Mouse (Mus musculus) small intestine, adult 2 months (tissue): Measurements from ENCODE around the gene Cep112. TPM values are rescaled to one million over a fixed set of nuclear protein-coding genes. Genes with fewer than 3 reads are reported as not detected.

Experiments used
- H3K27ac ChIP-seq: fragments of 200-500 bp; 2 replicates; pipeline ENCODE4 v1.5.1; 2012; ENCODE audit warnings: low read depth, low read length, control low read depth, inconsistent platforms; ENCODE audit not compliant: insufficient read depth
- H3K27me3 ChIP-seq: fragments of 200-500 bp; 2 replicates; pipeline ENCODE4 v1.6.1; 2012; ENCODE audit warnings: mild to moderate bottlenecking, moderate library complexity, low read length, inconsistent platforms; ENCODE audit not compliant: control insufficient read depth, insufficient read depth
- H3K36me3 ChIP-seq: fragments of 200-500 bp; 2 replicates; pipeline ENCODE4 v1.6.1; 2012; ENCODE audit warnings: mild to moderate bottlenecking, low read length, control low read depth, inconsistent platforms; ENCODE audit not compliant: control insufficient read depth, insufficient read depth
- H3K4me1 ChIP-seq: fragments of 200-500 bp; 2 replicates; pipeline ENCODE4 v1.6.1; 2012; ENCODE audit warnings: low read length, inconsistent platforms, mixed read lengths; ENCODE audit not compliant: control insufficient read depth, insufficient read depth, insufficient read length
- H3K4me3 ChIP-seq: fragments of 200-500 bp; 2 replicates; pipeline ENCODE4 v1.5.1; 2012; ENCODE audit warnings: low read depth, mild to moderate bottlenecking, control low read depth, inconsistent platforms, low read length, moderate library complexity
- CTCF ChIP-seq: fragments of 200-500 bp; IDR thresholded peaks from 2 replicates; pipeline ENCODE4 v1.5.1; 2012; ENCODE audit warnings: low read depth, mild to moderate bottlenecking, control low read depth, inconsistent platforms, low read length, moderate library complexity, mixed read lengths; ENCODE audit not compliant: insufficient replicate concordance, insufficient read length; ENCODE audit errors: extremely low read depth
- POLR2A ChIP-seq: fragments of 200-500 bp; IDR thresholded peaks from 2 replicates; pipeline ENCODE4 v1.6.1; 2012; ENCODE audit warnings: low read depth, mild to moderate bottlenecking, control low read depth, inconsistent platforms, low read length, moderate library complexity
- WGBS: fragments of 180-500 bp; shearing (Covaris S2); methylation state at CpG from one replicate; pipeline ENCODE4 v1.1.7; 2018; 5-methylcytosine and 5-hydroxymethylcytosine counted together
- polyA plus RNA-seq: library from polyadenylated mRNA; depleted of rRNA; stranded (reverse); fragments of >200 nt; gene quantifications from 2 replicates; pipeline ENCODE4 v1.2.3, GENCODE M21; 2012

Gene Cep112
- polyA plus RNA-seq, 1 experiment = 0.19 TPM

GRCm38 (mm10) chr11:108752301-108752700 is 327.3 kb downstream of the Cep112 start:
- no peak overlapping the region for H3K4me3 ChIP-seq
- H3K27ac ChIP-seq = no peak overlapping the region
- H3K4me1 ChIP-seq = peaks cover 8% of the 10 kb centered on the region; the same call in 1 of the 2 replicates
- no peaks in the 10 kb centered on the region for H3K27me3 ChIP-seq
- TF ChIP-seq CTCF (no peak), POLR2A (no peak)
- WGBS = 14% methylated on average over 7 of the region's 7 CpGs
- no peaks in the 10 kb centered on the region for H3K36me3 ChIP-seq

GRCm38 (mm10) chr11:108752765-108753164 is 327.8 kb downstream of the Cep112 start:
- Histone ChIP-seq H3K4me1 (peaks cover 8% of the 10 kb centered on the region; the same call in 1 of the 2 replicates), H3K4me3 (no peak overlapping the region), H3K27ac (no peak overlapping the region), H3K36me3 (no peaks in the 10 kb centered on the region), H3K27me3 (no peaks in the 10 kb centered on the region)
- no peak for TF ChIP-seq POLR2A
- 31% methylated on average over 2 of the region's 2 CpGs for WGBS

- Histone ChIP-seq H3K27ac (no peak overlapping the region), H3K4me3 (no peak overlapping the region), H3K4me1 (peaks cover 8% of the 10 kb centered on the region; the same call in 1 of the 2 replicates), H3K27me3 (no peaks in the 10 kb centered on the region), H3K36me3 (no peaks in the 10 kb centered on the region)
- no peak for TF ChIP-seq POLR2A
- no peak for TF ChIP-seq CTCF
- 52% methylated on average over 7 of the region's 7 CpGs for whole genome bisulfite sequencing
These were observed 328.6 kb downstream of the Cep112 start for GRCm38 (mm10) chr11:108753361-108754240.

GRCm38 (mm10) chr11:108757211-108757610 is 332.2 kb downstream of the Cep112 start:
- TF ChIP-seq CTCF (no peak), POLR2A (no peak)
- no peaks in the 10 kb centered on the region for H3K36me3 ChIP-seq
- H3K27ac ChIP-seq = no peak overlapping the region
- 89% methylated on average over 2 of the region's 2 CpGs for WGBS
- no peak overlapping the region for H3K4me3 ChIP-seq
- no peaks in the 10 kb centered on the region for H3K27me3 ChIP-seq
- H3K4me1 ChIP-seq = peaks cover 6% of the 10 kb centered on the region; the same call in 1 of the 2 replicates

GRCm38 (mm10) chr11:108757626-108758430 is 332.8 kb downstream of the Cep112 start:
- Histone ChIP-seq H3K4me1 (peaks cover 2% of the 10 kb centered on the region; the same call in 1 of the 2 replicates), H3K4me3 (no peak overlapping the region), H3K36me3 (no peaks in the 10 kb centered on the region), H3K27me3 (no peaks in the 10 kb centered on the region), H3K27ac (no peak overlapping the region)
- TF ChIP-seq POLR2A = no peak
- no peak for TF ChIP-seq CTCF
- WGBS = 58% methylated on average over 6 of the region's 6 CpGs

- H3K4me1 ChIP-seq = no peaks in the 10 kb centered on the region
- no peak overlapping the region for H3K27ac ChIP-seq
- no peak overlapping the region for H3K4me3 ChIP-seq
- TF ChIP-seq CTCF = no peak
- TF ChIP-seq POLR2A = no peak
- H3K36me3 ChIP-seq = no peaks in the 10 kb centered on the region
- 65% methylated on average over 3 of the region's 3 CpGs for WGBS
- H3K27me3 ChIP-seq = no peaks in the 10 kb centered on the region
These were observed 345.1 kb downstream of the Cep112 start for GRCm38 (mm10) chr11:108770064-108770463.
